Mouse (Mus musculus) cerebellum, adult 2 months (tissue): ENCODE results near the gene Rora.

Experiments
- CTCF ChIP-seq: fragments of 200-500 bp; IDR thresholded peaks from 2 replicates; pipeline ENCODE4 v1.5.1; 2011; ENCODE audit warnings: low read depth, mild to moderate bottlenecking, control low read depth, low read length, moderate library complexity, borderline replicate concordance; ENCODE audit not compliant: insufficient read depth
- POLR2A ChIP-seq: fragments of 200-500 bp; IDR thresholded peaks from 2 replicates; pipeline ENCODE4 v1.6.1; 2011; ENCODE audit warnings: low read length, control low read depth, borderline replicate concordance; ENCODE audit not compliant: insufficient read depth

DNA sequence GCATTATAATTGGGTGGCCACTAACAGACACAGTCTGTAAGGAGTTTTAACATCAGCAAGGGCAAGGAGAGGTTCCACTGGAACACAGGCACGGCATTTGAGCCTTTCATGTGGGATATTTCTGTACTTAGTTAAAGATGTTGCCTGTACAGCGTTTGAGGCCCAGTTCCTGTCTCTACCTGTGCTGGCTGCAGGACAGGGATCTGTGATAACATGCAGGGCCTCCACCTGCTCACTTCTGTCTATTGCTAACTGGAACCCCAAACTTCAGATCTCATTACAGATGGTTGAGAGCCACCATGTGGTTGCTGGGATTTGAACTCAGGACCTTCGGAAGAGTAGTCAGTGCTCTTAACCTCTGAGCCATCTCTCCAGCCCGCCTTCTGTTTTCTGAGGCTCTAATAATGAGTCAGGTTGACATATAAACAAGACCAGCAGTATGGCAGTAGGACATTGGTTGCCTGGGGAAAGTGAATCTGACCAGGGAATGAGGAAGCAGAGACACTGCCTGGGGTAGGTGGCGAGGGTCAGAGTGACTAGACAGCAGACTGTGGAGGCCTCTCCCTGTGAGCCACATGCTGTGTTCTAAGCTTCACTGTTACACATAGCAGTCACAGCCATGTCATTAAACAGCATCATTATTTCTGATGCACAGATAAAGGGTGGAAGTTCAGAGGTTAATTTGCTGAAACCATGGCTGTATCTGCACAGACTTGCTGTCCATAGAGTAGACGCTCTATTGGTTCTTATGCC lies 333.9 kb downstream of the Rora start:
- no peak for TF ChIP-seq CTCF
- TF ChIP-seq POLR2A = no peak
